Mouse (Mus musculus) hematopoietic multipotent progenitor cell, adult 10-12 weeks (in vitro differentiated cells): ENCODE data around the gene Xrcc5. TPM values are rescaled to one million over a fixed set of nuclear protein-coding genes. Genes with fewer than 3 reads are reported as not detected.

Experiments used
- polyA plus RNA-seq: library from polyadenylated mRNA; stranded (reverse); fragments of >175 nt; gene quantifications from 2 replicates; pipeline ENCODE4 v1.2.3, GENCODE M21; 2012; ENCODE audit warnings: low replicate concordance

Gene Xrcc5
- polyA plus RNA-seq, result 0.64 and 2.2 TPM in 2 replicates

GRCm38 (mm10) chr1:72307317-72307798 lies at the start of gene Xrcc5:
TSS of gene Xrcc5 (plus strand) at chr1:72307421.

GRCm38 (mm10) chr1:72283992-72284485 lies 23.2 kb upstream of the Xrcc5 start, which contains the start of the genes Pecr and Tmem169:
TSS of gene Pecr (minus strand) at chr1:72284314.
TSS of gene Tmem169 (plus strand) at chr1:72284369.

Other genes with a start within 250 kb of the Xrcc5 start
- gene Mreg, start 95.1 kb upstream of the Xrcc5 start, polyA plus RNA-seq, result 1.5 and 3.7 TPM in 2 replicates
- 1.7 TPM in 2 replicates for gene Pecr, start 23.1 kb upstream of the Xrcc5 start, polyA plus RNA-seq
- gene Tmem169, start 23.1 kb upstream of the Xrcc5 start, polyA plus RNA-seq, result not detected in 2 replicates
- not detected in 2 replicates for gene March4, start 229.5 kb downstream of the Xrcc5 start, polyA plus RNA-seq